Mouse (Mus musculus) spleen, adult 2 months (tissue): ENCODE measurements around the gene Rbm12.

ENCODE experiments used
- CTCF ChIP-seq: fragments of 200-500 bp; IDR thresholded peaks from 2 replicates; pipeline ENCODE4 v1.5.1; 2011; ENCODE audit warnings: mild to moderate bottlenecking, inconsistent platforms; ENCODE audit not compliant: insufficient read depth, insufficient read length, insufficient replicate concordance; ENCODE audit errors: extremely low read depth
- POLR2A ChIP-seq: fragments of 200-500 bp; IDR thresholded peaks from 2 replicates; pipeline ENCODE4 v1.6.1; 2011; ENCODE audit warnings: low read depth, low read length, inconsistent platforms

GRCm38 (mm10) chr2:156065099-156066041 lies 46.4 kb downstream of the Rbm12 start, which contains the start of gene Spag4:
- TF ChIP-seq POLR2A (no peak), CTCF (no peak)
